Mouse (Mus musculus) spleen, adult 2 months (tissue): ENCODE measurements around the gene Eef2.

Experiments
- CTCF ChIP-seq: fragments of 200-500 bp; IDR thresholded peaks from 2 replicates; pipeline ENCODE4 v1.5.1; 2011; ENCODE audit warnings: mild to moderate bottlenecking, inconsistent platforms; ENCODE audit not compliant: insufficient read depth, insufficient read length, insufficient replicate concordance; ENCODE audit errors: extremely low read depth
- POLR2A ChIP-seq: fragments of 200-500 bp; IDR thresholded peaks from 2 replicates; pipeline ENCODE4 v1.6.1; 2011; ENCODE audit warnings: low read depth, low read length, inconsistent platforms

DNA sequence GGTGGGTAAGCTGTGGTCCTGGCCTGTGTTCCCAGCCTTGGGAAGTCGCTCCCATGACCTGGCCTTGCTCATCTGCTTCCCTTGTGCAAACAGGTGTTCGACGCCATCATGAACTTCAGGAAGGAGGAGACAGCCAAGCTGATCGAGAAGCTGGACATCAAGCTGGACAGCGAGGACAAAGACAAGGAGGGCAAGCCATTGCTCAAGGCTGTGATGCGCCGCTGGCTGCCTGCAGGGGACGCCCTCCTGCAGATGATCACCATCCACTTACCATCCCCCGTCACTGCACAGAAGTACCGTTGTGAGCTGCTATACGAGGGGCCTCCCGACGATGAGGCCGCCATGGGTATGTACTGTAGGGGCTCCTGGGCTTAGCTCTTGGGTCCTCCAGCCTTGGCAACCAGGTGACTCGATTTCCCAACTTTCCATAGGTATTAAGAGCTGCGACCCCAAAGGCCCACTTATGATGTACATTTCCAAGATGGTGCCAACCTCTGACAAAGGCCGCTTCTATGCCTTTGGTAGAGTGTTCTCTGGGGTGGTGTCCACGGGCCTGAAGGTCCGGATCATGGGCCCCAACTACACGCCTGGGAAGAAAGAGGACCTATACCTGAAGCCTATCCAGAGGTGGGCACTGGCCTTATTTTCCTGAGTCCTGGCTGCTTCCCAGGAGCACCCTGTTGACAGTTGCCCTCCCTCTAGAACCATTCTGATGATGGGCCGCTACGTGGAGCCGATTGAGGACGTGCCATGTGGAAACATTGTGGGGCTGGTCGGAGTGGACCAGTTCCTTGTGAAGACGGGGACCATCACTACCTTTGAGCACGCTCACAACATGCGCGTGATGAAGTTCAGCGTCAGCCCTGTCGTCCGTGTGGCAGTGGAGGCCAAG is 3.3 kb downstream of the Eef2 start:
- TF ChIP-seq CTCF (no peak), POLR2A (no peak)
